Mouse (Mus musculus) hindbrain, embryonic 14.5 days (tissue): ENCODE results near the gene Cep85l. TPM values are rescaled to one million over a fixed set of nuclear protein-coding genes. Genes with fewer than 3 reads are reported as not detected.

Experiments
- ATAC-seq: fragments of 200-750 bp; cut with Nextera tagmentation; 2 replicates; pipeline ENCODE4 v1.8.0; 2017; ENCODE audit warnings: moderate number of reproducible peaks, mild to moderate bottlenecking, moderate TSS enrichment, moderate library complexity; ENCODE audit not compliant: low FRiP score
- DNase-seq: peaks from one replicate; pipeline ENCODE4 v3.0.0-alpha.2; 2015; ENCODE audit warnings: low spot score
- H3K27ac ChIP-seq: fragments of 300-500 bp; sonication (generic); 2 replicates; pipeline ENCODE4 v1.5.1; 2014; ENCODE audit warnings: mild to moderate bottlenecking, moderate library complexity
- H3K27me3 ChIP-seq: fragments of 300-500 bp; sonication (generic); 2 replicates; pipeline ENCODE4 v1.6.1; 2014; ENCODE audit warnings: mild to moderate bottlenecking, low read length, mixed read lengths; ENCODE audit not compliant: control insufficient read depth, insufficient read depth
- H3K36me3 ChIP-seq: fragments of 300-500 bp; sonication (generic); replicated peaks from 2 replicates; pipeline ENCODE4 v1.6.1; 2014; ENCODE audit not compliant: control insufficient read depth, insufficient read depth
- H3K4me1 ChIP-seq: fragments of 300-500 bp; sonication (generic); replicated peaks from 2 replicates; pipeline ENCODE4 v1.6.1; 2014; ENCODE audit warnings: antibody characterized with exemption, low read length, mixed read lengths; ENCODE audit not compliant: control insufficient read depth, insufficient read depth
- H3K4me2 ChIP-seq: fragments of 300-500 bp; sonication (generic); replicated peaks from 2 replicates; pipeline ENCODE4 v1.6.1; 2014; ENCODE audit warnings: mild to moderate bottlenecking, moderate library complexity
- H3K4me3 ChIP-seq: fragments of 300-500 bp; sonication (generic); replicated peaks from 2 replicates; pipeline ENCODE4 v1.5.1; 2014; ENCODE audit warnings: mild to moderate bottlenecking, low read length
- H3K9ac ChIP-seq: fragments of 300-500 bp; sonication (generic); 2 replicates; pipeline ENCODE4 v1.6.1; 2014
- H3K9me3 ChIP-seq: fragments of 300-500 bp; sonication (generic); 2 replicates; pipeline ENCODE4 v1.6.1; 2016; ENCODE audit warnings: low read length; ENCODE audit not compliant: control insufficient read depth
- WGBS: fragments of 180-500 bp; shearing (Covaris S2); extraction: QIAGEN DNeasy Blood & Tissue Kit; methylation state at CpG from one replicate; pipeline ENCODE4 v1.1.7; 2014; 5-methylcytosine and 5-hydroxymethylcytosine counted together
- polyA plus RNA-seq: library from polyadenylated mRNA; unstranded; fragments of >200 nt; fragmentation: Nextera tagmentation; extraction: Ambion mirVana; gene quantifications from 2 replicates; pipeline ENCODE4 v1.2.1, GENCODE M21; 2014

The Cep85l gene
- polyA plus RNA-seq, 1 experiment from 2014 or later = 7.8 TPM

DNA sequence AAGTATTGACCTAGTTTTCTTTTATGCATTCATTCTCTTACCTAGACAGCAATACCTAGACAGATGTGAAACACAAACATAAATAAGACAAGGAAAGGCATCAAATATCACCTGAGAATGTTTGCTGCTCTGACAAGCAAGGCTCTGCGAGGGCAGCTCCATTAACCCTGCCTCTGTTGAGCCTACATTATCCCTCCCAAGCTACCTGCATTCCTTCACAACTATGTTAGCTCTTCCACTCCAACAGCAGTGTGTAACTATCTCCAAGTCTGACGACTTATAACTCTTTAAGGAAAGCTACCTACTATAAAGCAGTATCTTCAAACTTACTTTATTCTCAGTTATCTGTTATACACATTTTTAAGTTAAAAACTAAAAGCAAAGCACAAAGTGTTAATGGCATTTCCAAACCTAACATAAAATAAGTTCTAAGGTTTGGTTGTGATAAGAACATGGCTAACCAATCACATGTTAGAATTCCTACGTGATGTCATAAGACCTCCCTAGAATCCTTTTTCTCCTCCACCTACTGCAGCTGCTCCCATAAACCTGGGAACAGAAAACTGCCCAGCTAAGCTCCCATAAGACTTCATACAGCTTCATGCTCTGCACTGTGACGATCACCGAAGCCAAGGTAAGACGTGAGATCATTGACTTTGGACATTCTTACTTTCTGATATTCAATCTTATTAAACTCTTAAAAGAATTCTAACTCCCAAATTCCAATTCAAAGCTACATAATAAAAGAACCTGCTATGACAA, 42.4 kb downstream of the Cep85l start, which contains the start of gene Pln:
TSS of gene Pln (plus strand) at position 506 of the 762 bp plus-strand sequence.
- Histone ChIP-seq H3K27ac (no peak within 1 kb of the TSS), H3K27me3 (no peaks in the 10 kb centered on the region), H3K9me3 (no peaks in the 10 kb centered on the region), H3K4me3 (no peak within 1 kb of the TSS), H3K4me1 (no peaks in the 10 kb centered on the region), H3K9ac (no peak within 1 kb of the TSS), H3K36me3 (no peaks in the 10 kb centered on the region), H3K4me2 (no peak within 1 kb of the TSS)
- 81% methylated on average over 6 of the region's 6 CpGs for whole genome bisulfite sequencing
- ATAC-seq (no peak), DNase-seq (no peak)

DNA sequence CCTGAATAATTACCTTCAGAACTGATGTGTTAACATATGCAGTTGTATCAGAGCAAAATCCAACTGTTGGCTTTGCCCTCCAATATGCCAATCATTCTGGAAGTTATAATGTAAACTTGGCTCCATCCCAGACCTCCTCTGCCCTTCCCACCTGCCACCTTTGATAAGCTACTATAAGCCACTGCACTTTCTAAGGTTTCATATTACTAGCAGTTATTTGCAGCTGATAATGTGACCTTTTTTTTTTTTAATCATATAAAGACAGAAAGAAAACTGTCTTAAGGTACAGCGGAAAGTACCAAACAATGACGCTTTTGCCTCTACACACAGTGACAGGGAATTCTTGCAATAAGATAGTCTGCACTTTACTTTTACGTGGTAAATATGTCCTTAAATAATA, 43.8 kb downstream of the Cep85l start:
- H3K27ac ChIP-seq = no peak overlapping the region
- WGBS = 93% methylated on average over 3 of the region's 3 CpGs
- DNase-seq (no peak), ATAC-seq (no peak)
- no peak overlapping the region for H3K9ac ChIP-seq
- no peaks in the 10 kb centered on the region for H3K4me1 ChIP-seq
- no peak overlapping the region for H3K4me3 ChIP-seq
- H3K4me2 ChIP-seq = no peak overlapping the region
- H3K9me3 ChIP-seq = no peaks in the 10 kb centered on the region
- no peaks in the 10 kb centered on the region for H3K27me3 ChIP-seq
- no peaks in the 10 kb centered on the region for H3K36me3 ChIP-seq

DNA sequence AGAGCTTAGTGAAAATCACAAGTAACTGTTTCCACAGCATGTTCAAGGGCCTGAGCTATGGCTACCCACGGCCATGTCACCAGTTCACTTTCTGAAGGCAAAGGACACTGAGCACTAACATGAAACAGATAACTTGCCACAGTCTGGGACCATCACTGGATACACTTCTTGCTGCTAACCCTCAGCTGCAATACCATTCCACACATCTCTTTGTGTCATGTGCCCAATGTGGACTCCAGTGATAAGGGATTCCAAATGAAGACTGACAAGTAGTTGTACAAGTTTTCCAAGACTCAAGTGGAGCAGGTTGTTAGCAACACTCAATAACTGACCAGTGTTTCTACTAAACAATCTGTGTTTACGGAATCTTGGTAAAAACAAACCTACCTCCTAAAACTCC, 44.5 kb downstream of the Cep85l start:
- Histone ChIP-seq H3K27me3 (no peaks in the 10 kb centered on the region), H3K4me1 (no peaks in the 10 kb centered on the region), H3K9ac (no peak overlapping the region), H3K9me3 (no peaks in the 10 kb centered on the region), H3K4me3 (no peak overlapping the region), H3K36me3 (no peaks in the 10 kb centered on the region), H3K4me2 (no peak overlapping the region), H3K27ac (no peak overlapping the region)
- ATAC-seq (no peak), DNase-seq (no peak)
- WGBS = 92% methylated on average over 2 of the region's 2 CpGs

DNA sequence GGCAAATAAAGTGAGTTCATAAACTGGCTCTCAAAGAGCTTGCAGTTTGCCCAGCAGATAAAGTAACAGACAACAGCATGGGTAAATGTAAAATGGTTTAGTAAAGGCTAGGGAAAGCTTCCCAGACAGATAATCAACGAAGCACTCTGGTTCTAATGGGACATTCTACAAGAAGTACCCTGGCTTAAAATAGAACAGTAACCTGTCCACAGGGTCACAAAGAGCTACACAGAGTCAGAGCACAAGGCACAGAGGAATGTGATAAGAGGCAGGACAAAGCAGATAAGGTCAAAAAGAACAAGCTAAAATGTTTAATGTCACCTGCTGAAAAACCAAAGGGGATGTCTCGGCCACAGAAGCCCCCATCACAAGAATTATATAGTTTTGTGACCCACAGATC, 47.0 kb downstream of the Cep85l start:
- Histone ChIP-seq H3K4me1 (no peaks in the 10 kb centered on the region), H3K27ac (no peak overlapping the region), H3K36me3 (no peaks in the 10 kb centered on the region), H3K4me2 (no peak overlapping the region), H3K4me3 (no peak overlapping the region), H3K27me3 (no peaks in the 10 kb centered on the region), H3K9me3 (no peaks in the 10 kb centered on the region), H3K9ac (no peak overlapping the region)
- ATAC-seq (no peak), DNase-seq (no peak)
- 81% methylated on average over 2 of the region's 2 CpGs for WGBS

DNA sequence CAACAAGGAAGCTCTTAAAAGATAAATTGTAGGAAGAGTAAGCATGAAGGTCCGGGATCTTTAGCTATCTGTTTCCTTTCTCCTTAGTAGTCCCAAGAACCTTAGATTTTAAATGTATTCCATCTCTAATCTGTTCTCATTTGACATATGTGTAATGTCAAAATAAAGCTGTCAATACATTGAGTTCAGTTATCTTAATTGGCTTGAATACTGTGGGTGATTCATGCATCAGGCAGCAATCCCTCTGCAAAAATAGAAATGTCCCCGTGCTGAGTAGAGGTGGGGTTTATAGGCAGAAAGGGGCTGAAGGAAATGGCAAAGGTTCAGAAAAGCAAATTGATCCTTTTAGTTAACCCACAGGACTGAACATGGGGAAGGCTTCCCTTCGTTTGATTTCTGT, 50.5 kb downstream of the Cep85l start:
- no peak overlapping the region for H3K9ac ChIP-seq
- H3K9me3 ChIP-seq = no peaks in the 10 kb centered on the region
- ATAC-seq (no peak), DNase-seq (no peak)
- no peaks in the 10 kb centered on the region for H3K27me3 ChIP-seq
- H3K4me3 ChIP-seq = no peak overlapping the region
- no peak overlapping the region for H3K27ac ChIP-seq
- 81% methylated on average over 3 of the region's 3 CpGs for WGBS
- no peaks in the 10 kb centered on the region for H3K4me1 ChIP-seq
- no peak overlapping the region for H3K4me2 ChIP-seq
- no peaks in the 10 kb centered on the region for H3K36me3 ChIP-seq

DNA sequence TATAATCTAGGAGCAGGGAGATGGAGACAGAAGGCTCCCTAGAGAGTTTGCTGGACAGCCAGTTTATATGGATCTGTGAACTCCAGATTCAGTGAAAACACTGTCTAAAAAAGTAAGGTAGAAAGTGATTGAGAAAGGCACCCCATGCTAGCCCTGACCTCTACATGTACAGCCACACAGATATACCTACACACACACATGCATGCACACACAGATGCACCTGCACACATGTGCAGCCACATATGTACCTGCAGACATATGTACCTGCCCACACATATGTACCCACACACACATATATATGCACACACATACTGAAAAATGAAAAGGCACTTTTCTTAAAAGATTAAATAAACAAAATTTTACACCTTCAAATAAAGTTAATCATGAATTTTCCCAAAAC, 53.4 kb downstream of the Cep85l start:
- ATAC-seq (no peak), DNase-seq (no peak)
- Histone ChIP-seq H3K4me1 (no peaks in the 10 kb centered on the region), H3K36me3 (no peaks in the 10 kb centered on the region), H3K4me3 (no peak overlapping the region), H3K9ac (no peak overlapping the region), H3K27ac (no peak overlapping the region), H3K4me2 (no peak overlapping the region), H3K9me3 (no peaks in the 10 kb centered on the region), H3K27me3 (no peaks in the 10 kb centered on the region)

DNA sequence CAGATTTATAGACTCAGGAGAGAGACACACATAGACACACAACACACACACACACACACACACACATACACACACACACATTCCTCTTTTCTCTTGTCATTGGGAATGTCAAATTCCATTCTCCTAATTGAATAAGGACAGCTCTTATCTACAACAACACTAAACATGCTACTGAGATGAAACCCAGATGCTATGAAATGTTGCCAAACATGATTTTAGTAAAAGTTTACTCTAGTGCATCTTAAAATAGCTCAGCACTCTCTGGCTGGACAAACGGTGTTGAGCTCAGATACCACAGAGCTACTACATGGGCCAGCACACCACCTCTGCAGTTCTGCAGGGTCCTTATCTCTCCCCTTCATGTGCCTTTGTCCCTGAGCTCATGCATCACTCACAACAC, 55.1 kb downstream of the Cep85l start:
- no peaks in the 10 kb centered on the region for H3K4me1 ChIP-seq
- no peak for ATAC-seq
- WGBS = 74% methylated on average over 1 of the region's 1 CpGs
- H3K36me3 ChIP-seq = no peaks in the 10 kb centered on the region
- no peaks in the 10 kb centered on the region for H3K9me3 ChIP-seq
- no peak overlapping the region for H3K4me2 ChIP-seq
- H3K9ac ChIP-seq = no peak overlapping the region
- H3K27me3 ChIP-seq = no peaks in the 10 kb centered on the region
- no peak overlapping the region for H3K27ac ChIP-seq
- no peak overlapping the region for H3K4me3 ChIP-seq
- DNase-seq = no peak

DNA sequence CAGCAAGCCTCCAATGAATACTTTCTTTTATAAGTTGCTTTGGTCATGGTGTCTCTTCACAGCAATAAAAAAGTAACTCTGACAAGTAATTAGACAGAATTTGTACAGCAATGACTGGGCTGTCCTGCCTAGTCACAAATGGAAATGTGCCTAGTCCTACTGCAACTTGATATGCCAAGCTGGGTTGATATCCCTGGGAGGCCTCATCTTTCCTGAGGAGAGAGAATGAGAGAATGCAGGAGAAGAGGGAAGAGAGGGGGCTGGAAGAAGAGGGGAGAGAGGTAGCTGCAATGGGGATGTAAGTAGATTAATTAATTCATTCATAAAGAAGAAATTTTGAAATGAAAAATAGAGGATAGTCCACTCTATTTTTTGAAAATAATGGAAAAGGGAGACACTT, 56.4 kb downstream of the Cep85l start:
- Histone ChIP-seq H3K9ac (no peak overlapping the region), H3K4me3 (no peak overlapping the region), H3K27me3 (no peaks in the 10 kb centered on the region), H3K36me3 (no peaks in the 10 kb centered on the region), H3K4me1 (no peaks in the 10 kb centered on the region), H3K4me2 (no peak overlapping the region), H3K9me3 (no peaks in the 10 kb centered on the region), H3K27ac (no peak overlapping the region)
- ATAC-seq (no peak), DNase-seq (no peak)

DNA sequence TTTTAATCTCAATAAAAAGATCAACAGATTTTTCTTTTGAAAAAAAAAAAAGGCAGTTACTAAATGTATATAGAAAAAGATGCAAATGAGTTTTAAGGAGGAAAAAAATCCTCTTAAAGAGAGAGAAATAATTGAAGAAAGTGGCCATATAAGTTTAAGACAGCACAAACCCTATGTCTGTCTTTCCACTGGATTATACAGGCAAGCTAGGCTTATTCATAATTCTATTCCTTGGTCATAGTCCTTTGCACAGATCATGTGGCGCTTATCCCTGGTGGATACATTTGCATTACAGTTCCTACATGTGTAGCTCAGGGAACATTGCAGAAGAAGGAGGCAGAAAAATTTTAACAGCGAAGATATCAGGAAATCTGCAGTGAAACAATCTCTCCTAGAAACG, 73.1 kb downstream of the Cep85l start:
- Histone ChIP-seq H3K27ac (no peak overlapping the region), H3K4me3 (no peak overlapping the region), H3K4me1 (no peaks in the 10 kb centered on the region), H3K9ac (no peak overlapping the region), H3K9me3 (no peaks in the 10 kb centered on the region), H3K27me3 (no peaks in the 10 kb centered on the region), H3K36me3 (no peaks in the 10 kb centered on the region), H3K4me2 (no peak overlapping the region)
- ATAC-seq (no peak), DNase-seq (no peak)
- 89% methylated on average over 3 of the region's 3 CpGs for WGBS

DNA sequence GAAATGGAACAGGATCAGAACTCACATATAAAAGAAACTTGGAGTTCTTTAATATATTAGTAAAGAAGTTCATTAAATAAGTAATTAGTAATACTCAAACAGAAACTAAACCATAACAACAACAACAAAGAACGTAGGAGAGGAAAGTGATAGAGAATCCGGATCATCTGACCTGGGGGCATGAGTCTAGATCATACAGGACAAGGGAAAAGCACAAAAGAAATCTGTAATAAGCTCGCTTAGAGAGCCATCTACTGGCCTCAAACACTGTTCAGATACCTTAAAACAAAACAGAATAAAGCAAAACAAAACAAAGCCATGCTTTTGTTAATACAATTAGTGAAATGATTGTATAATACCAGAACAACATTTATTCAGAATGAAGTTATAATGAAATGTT, 73.9 kb downstream of the Cep85l start:
- Histone ChIP-seq H3K4me3 (no peak overlapping the region), H3K4me1 (no peaks in the 10 kb centered on the region), H3K27me3 (no peaks in the 10 kb centered on the region), H3K27ac (no peak overlapping the region), H3K4me2 (no peak overlapping the region), H3K9ac (no peak overlapping the region), H3K36me3 (0 out of 2 replicates have a peak, but pooled peaks cover 5% of the 10 kb centered on the region), H3K9me3 (no peaks in the 10 kb centered on the region)
- DNase-seq (peak; percentile 66), ATAC-seq (peak; percentile 85)
- WGBS = 25% methylated on average over 3 of the region's 3 CpGs
